ENCODE assay signal across 9 mouse cellular contexts in the genomic region with DNA sequence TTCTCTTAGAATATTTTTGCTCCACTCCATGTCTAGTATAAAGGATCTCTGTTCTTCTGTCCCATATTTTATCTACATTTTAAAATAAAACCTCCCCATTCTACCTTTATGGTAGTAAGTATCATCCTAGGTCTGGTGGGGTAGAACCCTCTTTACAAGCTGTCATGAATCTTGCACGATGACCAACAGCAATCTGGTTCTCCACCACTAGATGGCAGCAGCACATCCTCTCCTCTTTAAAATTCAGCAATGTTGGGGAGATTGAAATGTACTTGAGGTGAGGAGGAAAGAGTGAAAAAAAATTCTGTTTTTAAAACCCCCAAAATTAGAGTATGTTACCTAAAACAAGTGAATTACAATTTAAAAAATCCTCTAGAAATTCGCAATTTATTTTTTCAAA.
A peak's percentile ranks its signal among the peaks of the same experiment; 100 is the strongest.
DNase-seq lines count a peak whose midpoint lies in the region; ATAC-seq and TF ChIP-seq lines count a peak whose summit lies in the region.
"Had no signal": no experiment of that assay in that cellular context is flagged by ENCODE, and none has a peak within 500 bp of the region (broad histone marks: within the 10 kb centered on the region; RNA-seq: fewer than 3 reads in every experiment).

No protein-coding gene starts in this region.

- no peak for ATAC-seq in neural tube, embryonic 11.5 days (ENCODE audit: insufficient read depth, low FRiP score, low TSS enrichment)

- intact Hi-C loops in left cerebral cortex, adult 2 months (cut with DNase I): no loop called here

- no peaks in the 10 kb centered on the region for H3K27me3 ChIP-seq in kidney, adult 2 months (replicated peaks; ENCODE audit: control insufficient read depth, insufficient read depth, low read length)
- H3K27me3 ChIP-seq in hindbrain, embryonic 10.5 days (ENCODE audit: insufficient read depth, poor library complexity, severe bottlenecking): no peaks in the 10 kb centered on the region
- H3K27me3 ChIP-seq in neural tube, embryonic 11.5 days (ENCODE audit: control insufficient read depth, insufficient read depth, low read length): no peaks in the 10 kb centered on the region
- H3K27me3 ChIP-seq: embryonic facial prominence, embryonic 12.5 days had no signal

- DNase-seq in kidney, adult 2 months: peak; percentile 36
- no peak for DNase-seq in kidney, adult 11 months
- DNase-seq in R1 (ENCODE audit: low read depth, low spot score): peak; percentile 55
- DNase-seq in hindbrain, embryonic 10.5 days (ENCODE audit: low spot score): peak; percentile 49
- peak; percentile 47 to 71 for DNase-seq in left cerebral cortex, adult 2 months (ENCODE audit: extremely low spot score in 1 of 2, low spot score in 2 of 2)
- peak; percentile 74 for DNase-seq in neural tube, embryonic 11.5 days (ENCODE audit: low spot score)
- no peak for DNase-seq in MN1 (ENCODE audit: low spot score)

- WGBS in kidney, adult 2 months: 17% methylated on average over 2 of the region's 2 CpGs
- 25% methylated on average over 2 of the region's 2 CpGs for WGBS in hindbrain, embryonic 10.5 days
- WGBS in neural tube, embryonic 11.5 days: 29% methylated on average over 2 of the region's 2 CpGs

- no peaks in the 10 kb centered on the region for H3K9me3 ChIP-seq in hindbrain, embryonic 10.5 days
- H3K9me3 ChIP-seq in neural tube, embryonic 11.5 days (ENCODE audit: control insufficient read depth, low read length): no peaks in the 10 kb centered on the region
- H3K9me3 ChIP-seq: embryonic facial prominence, embryonic 12.5 days had no signal

- H3K36me3 ChIP-seq in kidney, adult 2 months (ENCODE audit: control insufficient read depth, insufficient read depth, low read length): no peaks in the 10 kb centered on the region
- H3K36me3 ChIP-seq in hindbrain, embryonic 10.5 days: no peaks in the 10 kb centered on the region
- no peaks in the 10 kb centered on the region; the same call in 1 of the 2 replicates for H3K36me3 ChIP-seq in neural tube, embryonic 11.5 days (ENCODE audit: control insufficient read depth, insufficient read depth, low read length)
- H3K36me3 ChIP-seq: embryonic facial prominence, embryonic 12.5 days had no signal

- H3K4me1 ChIP-seq in kidney, adult 2 months (ENCODE audit: control insufficient read depth, insufficient read depth, low read length): no peaks in the 10 kb centered on the region
- H3K4me1 ChIP-seq in cortical plate, adult 2 months (ENCODE audit: control insufficient read depth, insufficient read depth, low read length): no peaks in the 10 kb centered on the region
- H3K4me1 ChIP-seq in hindbrain, embryonic 10.5 days (replicated peaks): no peaks in the 10 kb centered on the region
- H3K4me1 ChIP-seq in neural tube, embryonic 11.5 days (ENCODE audit: control insufficient read depth, insufficient read depth, low read length): no peaks in the 10 kb centered on the region
- H3K4me1 ChIP-seq: embryonic facial prominence, embryonic 12.5 days had no signal

- H3K27ac ChIP-seq in kidney, adult 2 months (ENCODE audit: insufficient read depth, low read depth, low read length): no peak overlapping the region
- H3K27ac ChIP-seq in cortical plate, adult 2 months (ENCODE audit: insufficient read depth, low read length): no peak overlapping the region
- no peak overlapping the region for H3K27ac ChIP-seq in hindbrain, embryonic 10.5 days
- no peak overlapping the region for H3K27ac ChIP-seq in left cerebral cortex, adult 2 months
- no peak overlapping the region for H3K27ac ChIP-seq in neural tube, embryonic 11.5 days (ENCODE audit: low read depth, low read length)
- H3K27ac ChIP-seq: embryonic facial prominence, embryonic 12.5 days had no signal

- no peak overlapping the region for H3K4me2 ChIP-seq in neural tube, embryonic 11.5 days (ENCODE audit: low read depth)
- H3K4me2 ChIP-seq: embryonic facial prominence, embryonic 12.5 days had no signal

- no peak overlapping the region for H3K9ac ChIP-seq in neural tube, embryonic 11.5 days (ENCODE audit: low read length)
- H3K9ac ChIP-seq: embryonic facial prominence, embryonic 12.5 days had no signal

- H3K4me3 ChIP-seq in kidney, adult 2 months (ENCODE audit: insufficient read depth, low read depth, low read length): no peak overlapping the region
- no peak overlapping the region for H3K4me3 ChIP-seq in cortical plate, adult 2 months (ENCODE audit: insufficient read depth, low read length)
- no peak overlapping the region for H3K4me3 ChIP-seq in hindbrain, embryonic 10.5 days
- no peak overlapping the region for H3K4me3 ChIP-seq in left cerebral cortex, adult 2 months
- no peak overlapping the region for H3K4me3 ChIP-seq in neural tube, embryonic 11.5 days (ENCODE audit: low read depth, low read length)
- H3K4me3 ChIP-seq: embryonic facial prominence, embryonic 12.5 days had no signal

- no peak for TF ChIP-seq POLR2A in kidney, adult 2 months (IDR thresholded peaks at IDR 0.05; ENCODE audit: low read depth, low read length)
- no peak for TF ChIP-seq POLR2A in cortical plate, adult 2 months (IDR thresholded peaks at IDR 0.05; ENCODE audit: extremely low read depth, insufficient read depth, low read length)

- TF ChIP-seq CTCF in kidney, adult 2 months (conservative IDR thresholded peaks at IDR 0.05; ENCODE audit: insufficient read depth, insufficient read length, low read depth, low read length): peak; percentile 58
- TF ChIP-seq CTCF in cortical plate, adult 2 months (IDR thresholded peaks at IDR 0.05; ENCODE audit: extremely low read depth, insufficient read depth, low read length): peak; percentile 69
- peak; percentile 81 for TF ChIP-seq CTCF in left cerebral cortex, adult 2 months (IDR thresholded peaks at IDR 0.05)

Comparison
In these comparisons a context has a peak if more than half of its experiments do, and no peak if none do; other contexts are left out.
1. DNase-seq: peak in kidney, adult 2 months (single experiment), R1 (single experiment), hindbrain, embryonic 10.5 days (single experiment), left cerebral cortex, adult 2 months (2 of 2) and neural tube, embryonic 11.5 days (single experiment); none in kidney, adult 11 months (single experiment) and MN1 (single experiment).
2. Peak in every context shown above with its lines, with median percentiles within 50 percentile points of each other: CTCF ChIP-seq.